Mouse (Mus musculus): ENCODE results near the gene Acacb. TPM values are rescaled to one million over a fixed set of nuclear protein-coding genes. Genes with fewer than 3 reads are reported as not detected.

The Acacb gene
- total and polyA plus RNA-seq, 3 experiments: 0.43 to 2.6 (median 0.76) TPM

- no peaks in the 10 kb centered on the region for H3K36me3 ChIP-seq (replicated peaks)
- no peak for DNase-seq (ENCODE audit: low spot score)
- H3K9me3 ChIP-seq (replicated peaks): no peaks in the 10 kb centered on the region
- peaks cover 41% of the 10 kb centered on the region for H3K27me3 ChIP-seq (ENCODE audit: insufficient read depth, low read length)
- no peak for ATAC-seq (ENCODE audit: extremely low read depth, insufficient number of reproducible peaks, low FRiP score, poor library complexity, severe bottlenecking)
- H3K4me1 ChIP-seq (ENCODE audit: insufficient read depth, low read depth, low read length): no peaks in the 10 kb centered on the region
- TF ChIP-seq POLR2AphosphoS5 (IDR thresholded peaks at IDR 0.05; ENCODE audit: insufficient replicate concordance, low read depth, low read length) (no peak), GATA2 (IDR thresholded peaks at IDR 0.05; ENCODE audit: borderline replicate concordance, low read depth, low read length) (no peak), TAL1 (conservative IDR thresholded peaks at IDR 0.05; ENCODE audit: low read depth, low read length) (no peak), GATA1 (IDR thresholded peaks at IDR 0.05; ENCODE audit: borderline replicate concordance, low read length) (no peak), CTCF (IDR thresholded peaks at IDR 0.05; ENCODE audit: low read depth, low read length) (no peak)
- H3K4me3 ChIP-seq (ENCODE audit: low read depth, low read length): no peak overlapping the region
Measured at GRCm38 (mm10) chr5:114155168-114155933, 9.0 kb downstream of the Acacb start.

GRCm38 (mm10) chr5:114157236-114157635 lies 10.9 kb downstream of the Acacb start:
- Histone ChIP-seq H3K9me3 (replicated peaks) (no peaks in the 10 kb centered on the region), H3K4me3 (ENCODE audit: low read depth, low read length) (no peak overlapping the region), H3K27me3 (ENCODE audit: insufficient read depth, low read length) (peaks cover 38% of the 10 kb centered on the region), H3K4me1 (ENCODE audit: insufficient read depth, low read depth, low read length) (no peaks in the 10 kb centered on the region), H3K36me3 (replicated peaks) (no peaks in the 10 kb centered on the region)
- DNase-seq (ENCODE audit: low spot score) (no peak), ATAC-seq (ENCODE audit: extremely low read depth, insufficient number of reproducible peaks, low FRiP score, poor library complexity, severe bottlenecking) (no peak)
- TF ChIP-seq GATA2 (IDR thresholded peaks at IDR 0.05; ENCODE audit: borderline replicate concordance, low read depth, low read length) (no peak), GATA1 (IDR thresholded peaks at IDR 0.05; ENCODE audit: borderline replicate concordance, low read length) (no peak), TAL1 (conservative IDR thresholded peaks at IDR 0.05; ENCODE audit: low read depth, low read length) (no peak), CTCF (IDR thresholded peaks at IDR 0.05; ENCODE audit: low read depth, low read length) (no peak), POLR2AphosphoS5 (IDR thresholded peaks at IDR 0.05; ENCODE audit: insufficient replicate concordance, low read depth, low read length) (no peak)

- ATAC-seq (ENCODE audit: extremely low read depth, insufficient number of reproducible peaks, low FRiP score, poor library complexity, severe bottlenecking) (no peak), DNase-seq (ENCODE audit: low spot score) (no peak)
- Histone ChIP-seq H3K4me3 (ENCODE audit: low read depth, low read length) (no peak overlapping the region), H3K27me3 (ENCODE audit: insufficient read depth, low read length) (peaks cover 35% of the 10 kb centered on the region), H3K9me3 (replicated peaks) (no peaks in the 10 kb centered on the region), H3K36me3 (replicated peaks) (no peaks in the 10 kb centered on the region), H3K4me1 (ENCODE audit: insufficient read depth, low read depth, low read length) (no peaks in the 10 kb centered on the region)
- TF ChIP-seq CTCF (IDR thresholded peaks at IDR 0.05; ENCODE audit: low read depth, low read length) (no peak), GATA2 (IDR thresholded peaks at IDR 0.05; ENCODE audit: borderline replicate concordance, low read depth, low read length) (no peak), GATA1 (IDR thresholded peaks at IDR 0.05; ENCODE audit: borderline replicate concordance, low read length) (no peak), TAL1 (conservative IDR thresholded peaks at IDR 0.05; ENCODE audit: low read depth, low read length) (no peak), POLR2AphosphoS5 (IDR thresholded peaks at IDR 0.05; ENCODE audit: insufficient replicate concordance, low read depth, low read length) (no peak)
Measured at GRCm38 (mm10) chr5:114161424-114161823, 15.1 kb downstream of the Acacb start.

- Histone ChIP-seq H3K27me3 (ENCODE audit: insufficient read depth, low read length) (peaks cover 35% of the 10 kb centered on the region), H3K4me1 (ENCODE audit: insufficient read depth, low read depth, low read length) (no peaks in the 10 kb centered on the region), H3K9me3 (replicated peaks) (no peaks in the 10 kb centered on the region), H3K36me3 (replicated peaks) (no peaks in the 10 kb centered on the region), H3K4me3 (ENCODE audit: low read depth, low read length) (no peak overlapping the region)
- TF ChIP-seq GATA1 (IDR thresholded peaks at IDR 0.05; ENCODE audit: borderline replicate concordance, low read length) (no peak), TAL1 (conservative IDR thresholded peaks at IDR 0.05; ENCODE audit: low read depth, low read length) (no peak)
- ATAC-seq (ENCODE audit: extremely low read depth, insufficient number of reproducible peaks, low FRiP score, poor library complexity, severe bottlenecking): no peak
- DNase-seq (ENCODE audit: low spot score): no peak
Measured at GRCm38 (mm10) chr5:114162106-114162815, 15.9 kb downstream of the Acacb start.

- no peak for ATAC-seq (ENCODE audit: extremely low read depth, insufficient number of reproducible peaks, low FRiP score, poor library complexity, severe bottlenecking)
Measured at GRCm38 (mm10) chr5:114163117-114163696, 16.9 kb downstream of the Acacb start.

GRCm38 (mm10) chr5:114170345-114170744 lies 24.0 kb downstream of the Acacb start:
- DNase-seq (ENCODE audit: low spot score) (no peak), ATAC-seq (ENCODE audit: extremely low read depth, insufficient number of reproducible peaks, low FRiP score, poor library complexity, severe bottlenecking) (no peak)
- no peak for TF ChIP-seq GATA2 (IDR thresholded peaks at IDR 0.05; ENCODE audit: borderline replicate concordance, low read depth, low read length)
- no peak for TF ChIP-seq TAL1 (conservative IDR thresholded peaks at IDR 0.05; ENCODE audit: low read depth, low read length)
- TF ChIP-seq CTCF (IDR thresholded peaks at IDR 0.05; ENCODE audit: low read depth, low read length): no peak
- TF ChIP-seq GATA1 (IDR thresholded peaks at IDR 0.05; ENCODE audit: borderline replicate concordance, low read length): no peak
- no peak for TF ChIP-seq POLR2AphosphoS5 (IDR thresholded peaks at IDR 0.05; ENCODE audit: insufficient replicate concordance, low read depth, low read length)
- H3K9me3 ChIP-seq (replicated peaks): no peaks in the 10 kb centered on the region
- no peak overlapping the region for H3K4me3 ChIP-seq (ENCODE audit: low read depth, low read length)
- H3K36me3 ChIP-seq (replicated peaks): no peaks in the 10 kb centered on the region
- H3K4me1 ChIP-seq (ENCODE audit: insufficient read depth, low read depth, low read length): peaks cover 11% of the 10 kb centered on the region
- H3K27me3 ChIP-seq (ENCODE audit: insufficient read depth, low read length): peaks cover 21% of the 10 kb centered on the region

More at GRCm38 (mm10) chr5:114163117-114163696, 16.9 kb downstream of the Acacb start:
- H3K36me3 ChIP-seq (replicated peaks): no peaks in the 10 kb centered on the region
- peaks cover 32% of the 10 kb centered on the region for H3K27me3 ChIP-seq (ENCODE audit: insufficient read depth, low read length)
- TF ChIP-seq TAL1 (conservative IDR thresholded peaks at IDR 0.05; ENCODE audit: low read depth, low read length) (no peak), POLR2AphosphoS5 (IDR thresholded peaks at IDR 0.05; ENCODE audit: insufficient replicate concordance, low read depth, low read length) (no peak), GATA1 (IDR thresholded peaks at IDR 0.05; ENCODE audit: borderline replicate concordance, low read length) (no peak), CTCF (IDR thresholded peaks at IDR 0.05; ENCODE audit: low read depth, low read length) (no peak), GATA2 (IDR thresholded peaks at IDR 0.05; ENCODE audit: borderline replicate concordance, low read depth, low read length) (no peak)
- DNase-seq (ENCODE audit: low spot score): no peak
- H3K4me1 ChIP-seq (ENCODE audit: insufficient read depth, low read depth, low read length): no peaks in the 10 kb centered on the region
- no peaks in the 10 kb centered on the region for H3K9me3 ChIP-seq (replicated peaks)
- H3K4me3 ChIP-seq (ENCODE audit: low read depth, low read length): no peak overlapping the region

Measured in G1E (cell line).